Mouse (Mus musculus) midbrain, postnatal 0 days (tissue): ENCODE data around the gene Padi6. TPM values are rescaled to one million over a fixed set of nuclear protein-coding genes. Genes with fewer than 3 reads are reported as not detected.

Experiments used
- ATAC-seq: fragments of 200-750 bp; cut with Nextera tagmentation; 2 replicates; pipeline ENCODE4 v1.8.0; 2017; ENCODE audit warnings: moderate number of reproducible peaks, mild to moderate bottlenecking, moderate TSS enrichment, moderate library complexity; ENCODE audit not compliant: low FRiP score
- DNase-seq: peaks from one replicate; pipeline ENCODE4 v3.0.0-alpha.2; 2015; ENCODE audit warnings: low spot score
- H3K27ac ChIP-seq: fragments of 300-500 bp; sonication (generic); 2 replicates; pipeline ENCODE4 v1.5.1; 2014; ENCODE audit warnings: low read depth, mild to moderate bottlenecking, low read length, mixed read lengths
- H3K27me3 ChIP-seq: fragments of 300-500 bp; sonication (generic); 2 replicates; pipeline ENCODE4 v1.6.1; 2014; ENCODE audit warnings: low read length, control low read depth, mixed read lengths; ENCODE audit not compliant: insufficient read depth
- H3K36me3 ChIP-seq: fragments of 300-500 bp; sonication (generic); 2 replicates; pipeline ENCODE4 v1.6.1; 2014; ENCODE audit warnings: low read length, control low read depth, mixed read lengths; ENCODE audit not compliant: insufficient read depth
- H3K4me1 ChIP-seq: fragments of 300-500 bp; sonication (generic); 2 replicates; pipeline ENCODE4 v1.6.1; 2014; ENCODE audit warnings: mild to moderate bottlenecking, control low read depth, antibody characterized with exemption, low read length, mixed read lengths; ENCODE audit not compliant: insufficient read depth
- H3K4me2 ChIP-seq: fragments of 300-500 bp; sonication (generic); 2 replicates; pipeline ENCODE4 v1.6.1; 2014; ENCODE audit warnings: low read depth, mild to moderate bottlenecking, low read length, mixed read lengths; ENCODE audit not compliant: poor library complexity, severe bottlenecking
- H3K4me3 ChIP-seq: fragments of 300-500 bp; sonication (generic); 2 replicates; pipeline ENCODE4 v1.5.1; 2014; ENCODE audit warnings: low read depth, mild to moderate bottlenecking, low read length, moderate library complexity
- H3K9ac ChIP-seq: fragments of 300-500 bp; sonication (generic); replicated peaks from 2 replicates; pipeline ENCODE4 v1.6.1; 2014; ENCODE audit warnings: mild to moderate bottlenecking, low read length, moderate library complexity, mixed read lengths; ENCODE audit not compliant: poor library complexity, severe bottlenecking
- H3K9me3 ChIP-seq: fragments of 300-500 bp; sonication (generic); 2 replicates; pipeline ENCODE4 v1.6.1; 2016; ENCODE audit warnings: low read length, control low read depth
- CTCF ChIP-seq: IDR thresholded peaks from 2 replicates; pipeline ENCODE4 v1.5.1; 2016; ENCODE audit warnings: antibody characterized with exemption, mild to moderate bottlenecking
- WGBS: fragments of 180-500 bp; shearing (Covaris S2); extraction: QIAGEN DNeasy Blood & Tissue Kit; methylation state at CpG from one replicate; pipeline ENCODE4 v1.1.7; 2014; 5-methylcytosine and 5-hydroxymethylcytosine counted together
- polyA plus RNA-seq: library from polyadenylated mRNA; unstranded; fragments of >200 nt; fragmentation: Nextera tagmentation; extraction: Ambion mirVana; gene quantifications from 2 replicates; pipeline ENCODE4 v1.2.1, GENCODE M21; 2015
- total RNA-seq: library from RNA; depleted of rRNA; stranded (reverse); fragments of >200 nt; gene quantifications from 2 replicates; pipeline ENCODE4 v1.2.3, GENCODE M21; 2014

Gene Padi6
- total and polyA plus RNA-seq, 2 experiments from 2014 or later: 0.10 TPM; not detected in 1

DNA sequence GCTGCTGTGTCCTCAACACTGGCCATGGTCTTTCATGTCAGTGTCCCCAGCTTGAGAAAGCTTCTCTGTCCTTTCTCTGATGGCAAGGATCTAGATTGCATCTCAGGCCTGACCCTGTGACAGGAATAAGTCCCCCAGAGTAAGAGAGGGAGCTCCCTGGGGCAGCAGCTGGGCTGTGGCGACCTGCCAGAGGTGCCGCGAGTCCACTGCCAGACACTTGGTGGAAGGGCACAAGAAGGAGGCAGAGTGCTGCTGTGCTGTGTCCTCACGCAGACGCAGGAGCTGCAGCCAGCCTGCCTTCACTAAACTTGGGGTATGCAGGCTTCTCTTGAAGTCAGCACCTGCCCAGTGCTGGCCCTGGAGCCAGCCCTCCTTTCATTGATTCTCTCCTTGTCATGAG lies 31.1 kb downstream of the Padi6 start:
- Histone ChIP-seq H3K36me3 (peaks cover 52% of the 10 kb centered on the region), H3K27me3 (no peaks in the 10 kb centered on the region), H3K4me3 (no peak overlapping the region), H3K4me1 (peaks cover 5% of the 10 kb centered on the region; the same call in 1 of the 2 replicates), H3K4me2 (no peak overlapping the region), H3K27ac (no peak overlapping the region), H3K9me3 (no peaks in the 10 kb centered on the region), H3K9ac (no peak overlapping the region)
- ATAC-seq: no peak
- 73% methylated on average over 5 of the region's 5 CpGs for WGBS
- no peak for TF ChIP-seq CTCF
- no peak for DNase-seq

DNA sequence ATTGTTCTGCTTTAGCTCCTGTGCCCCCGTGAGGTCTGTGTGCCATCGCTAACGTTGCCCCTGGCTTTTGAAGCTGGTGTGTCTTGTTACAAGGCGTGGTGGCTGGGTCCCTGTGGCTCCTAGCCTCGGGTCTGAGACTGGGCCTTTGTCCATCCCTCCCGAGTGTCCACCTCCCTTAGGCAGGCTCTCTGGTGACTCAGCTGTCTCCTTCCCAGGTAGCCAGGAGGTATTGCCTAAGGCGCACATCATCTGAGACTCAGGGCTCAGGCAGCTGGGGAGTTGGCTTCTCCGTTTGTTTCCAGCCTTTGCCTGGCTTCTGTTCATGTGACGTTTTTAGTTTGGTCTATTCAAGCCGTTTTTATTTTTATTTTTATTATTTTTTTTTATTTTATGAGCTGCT lies 31.7 kb downstream of the Padi6 start:
- H3K36me3 ChIP-seq: peaks cover 47% of the 10 kb centered on the region
- ATAC-seq (no peak), DNase-seq (no peak)
- H3K4me2 ChIP-seq: no peak overlapping the region
- no peaks in the 10 kb centered on the region for H3K9me3 ChIP-seq
- whole genome bisulfite sequencing: 75% methylated on average over 10 of the region's 10 CpGs
- no peak overlapping the region for H3K4me3 ChIP-seq
- no peak overlapping the region for H3K27ac ChIP-seq
- peaks cover 5% of the 10 kb centered on the region; the same call in 1 of the 2 replicates for H3K4me1 ChIP-seq
- TF ChIP-seq CTCF: no peak
- H3K27me3 ChIP-seq: no peaks in the 10 kb centered on the region
- H3K9ac ChIP-seq: no peak overlapping the region

DNA sequence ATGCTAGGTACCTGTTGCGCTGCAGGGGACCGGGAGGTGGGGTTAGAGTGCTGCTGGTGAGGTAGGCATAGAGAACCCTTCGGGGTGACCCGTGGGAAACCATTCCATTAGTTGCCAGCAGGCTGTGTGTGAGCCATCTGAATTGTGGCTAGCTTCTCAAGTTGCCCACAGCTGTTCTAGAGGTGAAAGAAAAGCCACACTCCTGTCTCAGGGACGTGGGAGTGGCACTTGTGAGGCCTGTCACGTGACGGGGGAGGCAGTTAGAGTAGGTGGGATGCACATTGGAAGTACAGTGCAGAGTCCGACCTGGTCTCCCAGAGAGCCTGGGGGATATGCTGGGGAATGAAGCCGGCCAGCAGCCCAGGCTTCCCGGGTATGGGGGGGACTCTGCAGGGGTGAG lies 32.8 kb downstream of the Padi6 start:
- no peaks in the 10 kb centered on the region for H3K27me3 ChIP-seq
- no peak overlapping the region for H3K9ac ChIP-seq
- H3K9me3 ChIP-seq: no peaks in the 10 kb centered on the region
- H3K4me3 ChIP-seq: no peak overlapping the region
- H3K36me3 ChIP-seq: peaks cover 41% of the 10 kb centered on the region
- H3K4me2 ChIP-seq: no peak overlapping the region
- no peak for ATAC-seq
- no peak overlapping the region for H3K27ac ChIP-seq
- 87% methylated on average over 10 of the region's 10 CpGs for WGBS
- DNase-seq: no peak
- TF ChIP-seq CTCF: no peak
- H3K4me1 ChIP-seq: peaks cover 5% of the 10 kb centered on the region; the same call in 1 of the 2 replicates

DNA sequence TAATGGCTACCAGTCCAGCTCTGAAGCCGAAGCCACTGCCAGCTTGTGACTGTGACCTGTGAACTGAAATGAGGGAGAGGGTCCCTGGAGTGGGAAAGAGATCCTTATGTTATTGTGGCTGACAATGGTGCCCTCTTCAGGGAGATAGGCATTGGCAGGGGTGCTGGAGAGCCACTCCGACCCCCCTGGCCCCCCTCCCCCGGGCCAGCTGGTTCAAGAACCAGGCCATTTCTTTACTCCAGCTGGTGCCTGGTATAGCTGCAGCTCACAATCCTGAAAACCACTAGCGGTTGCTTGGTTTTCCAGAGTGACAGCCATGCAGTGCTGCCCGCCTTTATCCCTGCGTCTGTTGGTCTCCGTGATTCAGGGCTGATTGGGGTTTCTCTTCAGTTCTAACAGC lies 33.3 kb downstream of the Padi6 start:
- Histone ChIP-seq H3K4me3 (no peak overlapping the region), H3K36me3 (peaks cover 41% of the 10 kb centered on the region), H3K4me2 (no peak overlapping the region), H3K9me3 (no peaks in the 10 kb centered on the region), H3K27ac (no peak overlapping the region), H3K9ac (0 out of 2 replicates have a peak overlapping the region, but pooled peaks have one; percentile 19), H3K27me3 (no peaks in the 10 kb centered on the region), H3K4me1 (peaks cover 1% of the 10 kb centered on the region; the same call in 1 of the 2 replicates)
- DNase-seq (peak; percentile 39), ATAC-seq (no peak)
- WGBS: 70% methylated on average over 7 of the region's 7 CpGs
- no peak for TF ChIP-seq CTCF

DNA sequence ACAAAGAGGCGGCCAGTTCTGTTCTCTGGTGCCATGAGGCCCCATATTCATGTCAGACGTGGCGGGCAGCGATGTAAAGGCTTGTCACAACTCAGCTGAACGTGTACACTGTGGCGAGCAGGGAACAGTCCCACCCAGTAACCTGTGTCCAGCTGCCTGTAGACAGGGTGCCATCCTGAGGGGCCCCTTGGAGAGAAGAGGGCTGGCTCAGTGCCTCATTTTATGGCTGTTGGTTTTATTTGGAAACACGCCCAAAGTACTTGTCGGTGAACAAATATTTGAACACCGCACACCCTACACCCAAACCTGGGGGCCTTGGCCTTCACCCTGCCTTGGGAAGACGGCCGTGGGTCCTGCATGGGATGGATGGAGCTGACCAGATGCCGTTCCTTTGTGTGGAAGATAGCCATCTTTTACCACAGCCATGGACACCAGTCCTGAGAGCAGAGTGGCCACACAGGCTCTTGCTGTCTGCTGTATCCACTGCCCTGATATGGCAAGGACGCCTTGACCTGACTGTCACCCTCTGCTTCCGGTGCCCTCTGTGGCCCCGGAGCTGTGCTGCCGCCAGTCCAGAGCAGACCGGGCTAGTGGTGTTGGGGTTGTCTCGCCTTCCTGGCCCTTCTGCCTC lies 34.0 kb downstream of the Padi6 start:
- Histone ChIP-seq H3K4me1 (0 out of 2 replicates have a peak, but pooled peaks cover 3% of the 10 kb centered on the region), H3K27ac (no peak overlapping the region)

DNA sequence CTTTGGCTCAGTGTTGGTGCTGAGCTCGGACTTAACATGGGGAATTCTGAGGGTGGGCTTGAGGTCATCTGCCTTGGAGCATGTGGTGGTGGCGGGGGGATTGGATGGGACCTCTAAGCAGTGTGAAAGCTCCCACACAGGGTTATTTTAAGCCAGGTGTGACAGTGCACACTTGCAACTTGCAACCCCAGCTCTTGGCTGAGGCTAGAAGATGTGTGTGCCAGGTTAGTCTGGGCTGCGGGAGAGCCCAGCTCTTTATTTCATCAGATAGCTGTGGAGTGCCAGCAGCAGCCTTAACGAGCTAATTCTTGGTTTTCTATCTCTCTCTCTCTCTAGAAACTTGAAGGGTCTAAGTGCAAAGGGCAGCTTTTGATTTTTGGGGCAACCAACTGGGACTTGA lies 34.8 kb downstream of the Padi6 start:
- WGBS: 86% methylated on average over 4 of the region's 4 CpGs
- no peak for ATAC-seq
- H3K9ac ChIP-seq: no peak overlapping the region
- H3K4me1 ChIP-seq: peaks cover 6% of the 10 kb centered on the region; the same call in 1 of the 2 replicates
- H3K36me3 ChIP-seq: peaks cover 37% of the 10 kb centered on the region
- H3K4me3 ChIP-seq: no peak overlapping the region
- no peaks in the 10 kb centered on the region for H3K27me3 ChIP-seq
- H3K4me2 ChIP-seq: no peak overlapping the region
- no peak overlapping the region for H3K27ac ChIP-seq
- no peaks in the 10 kb centered on the region for H3K9me3 ChIP-seq
- no peak for TF ChIP-seq CTCF
- no peak for DNase-seq

More for the DNA sequence above, 34.0 kb downstream of the Padi6 start:
- WGBS: 85% methylated on average over 18 of the region's 18 CpGs
- no peak for ATAC-seq
- H3K27me3 ChIP-seq: no peaks in the 10 kb centered on the region
- DNase-seq: no peak
- H3K9me3 ChIP-seq: no peaks in the 10 kb centered on the region
- H3K36me3 ChIP-seq: peaks cover 41% of the 10 kb centered on the region
- H3K9ac ChIP-seq: no peak overlapping the region
- H3K4me2 ChIP-seq: no peak overlapping the region
- no peak overlapping the region for H3K4me3 ChIP-seq
- TF ChIP-seq CTCF: no peak
